Mouse (Mus musculus) Patski (cell line): ENCODE measurements around the gene Mllt6. TPM values are rescaled to one million over a fixed set of nuclear protein-coding genes. Genes with fewer than 3 reads are reported as not detected.
"Not testable (repeated sequence)": the region's sequence is repeated elsewhere in the genome, so short reads cannot be mapped to it uniquely, and the experiment has no call there.

Experiments
- ATAC-seq: fragments of 100-300 bp; one replicate; pipeline ENCODE4 v1.8.0; 2021
- CTCF ChIA-PET: fragments of 350-600 bp; sonication (Branson Sonifier 250); formaldehyde crosslinking; loops from one replicate; lab custom pipeline; 2022; ENCODE audit warnings: inconsistent platforms; lab: Charles Lee
- POLR2A ChIA-PET: fragments of 350-600 bp; sonication (Branson Sonifier 250); formaldehyde crosslinking; loops from one replicate; lab custom pipeline; 2022; ENCODE audit warnings: antibody characterized with exemption, inconsistent platforms; lab: Charles Lee
- DNase-seq: peaks from one replicate; pipeline ENCODE4 v3.0.0-alpha.2; 2011; ENCODE audit warnings: low read depth, low spot score
- H3K27me3 ChIP-seq: fragments of 371-371 bp; one replicate; pipeline ENCODE4 v1.5.1; 2021
- CTCF ChIP-seq: fragments of 100-300 bp; IDR thresholded peaks from one replicate; pipeline ENCODE4 v1.5.1; 2021
- in situ Hi-C: fragments of 300-500 bp; cut with MboI; formaldehyde crosslinking; loops from 3 replicates; pipeline ENCODE4 v1.11.1; 2018; ENCODE audit warnings: low pct_unique_long_range_greater_than_20kb, mixed read lengths
- polyA plus RNA-seq: library from polyadenylated mRNA; unstranded; gene quantifications from one replicate; pipeline ENCODE4 v1.2.3, GENCODE M21; 2021

The Mllt6 gene
- polyA plus RNA-seq, 1 experiment from 2014 or later = 28.1 TPM

DNA sequence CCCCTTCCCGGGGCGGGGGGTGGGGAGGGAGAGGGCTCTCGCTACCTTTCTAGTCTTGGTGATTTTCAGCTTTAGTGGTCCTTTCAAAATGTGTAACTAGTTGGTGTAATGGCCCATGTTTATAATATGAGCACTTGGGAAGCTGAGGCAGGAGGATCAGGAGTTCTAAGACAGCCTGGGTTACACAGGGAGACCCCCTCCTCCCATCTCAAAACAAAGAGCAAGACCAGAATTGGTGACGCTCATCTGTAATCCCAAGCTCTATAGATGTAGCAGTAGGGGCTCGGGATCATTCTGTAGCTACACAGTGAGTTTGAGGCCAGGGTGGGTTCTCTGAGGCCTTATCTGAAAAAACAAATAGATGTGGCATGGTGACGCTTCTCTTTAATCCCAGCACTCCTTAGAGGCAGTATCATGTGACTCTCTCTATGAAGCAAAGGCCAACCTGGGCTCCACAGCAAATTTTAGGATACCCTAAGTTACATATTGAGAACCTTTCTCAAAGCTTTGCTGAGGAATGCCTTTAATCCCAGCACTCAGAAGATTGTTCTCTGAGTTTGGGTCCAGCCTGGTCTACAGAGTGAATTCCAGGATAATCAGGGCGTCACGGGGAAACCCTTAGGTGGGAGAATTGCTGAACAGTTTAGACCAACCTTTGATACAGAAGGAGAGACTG is 19.7 kb upstream of the Mllt6 start:
- ChIA-PET CTCF (interaction anchor here (1.7 to 2.0 kb wide), 2 partner anchors 50 to 56 kb away, joined by 11 to 13 read pairs; partner anchors contain the start of gene Pcgf2), POLR2A (no interaction called here)
- DNase-seq (no peak), ATAC-seq (no peak)
- peaks cover 5% of the 10 kb centered on the region for H3K27me3 ChIP-seq
- in situ Hi-C loops = no loop called here
- TF ChIP-seq CTCF = no peak

DNA sequence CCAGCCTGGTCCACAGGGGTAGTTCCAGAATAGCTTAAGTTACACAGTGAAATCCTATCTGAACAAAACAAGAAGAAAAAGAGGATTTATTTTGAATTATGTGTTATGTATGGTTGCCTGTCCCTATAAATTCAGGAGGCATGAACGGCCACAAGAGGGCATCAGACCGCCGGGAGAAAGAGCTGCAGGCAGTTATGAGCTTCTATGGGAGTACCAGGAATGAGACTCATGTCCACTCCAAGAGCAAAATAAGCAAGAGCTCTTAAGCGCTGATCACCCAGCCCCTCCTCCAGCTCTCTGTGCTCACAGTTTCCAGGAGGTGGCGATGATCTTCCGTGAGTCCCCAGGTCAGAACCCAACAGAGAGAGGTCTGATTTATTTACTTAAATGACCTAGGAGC is 18.4 kb upstream of the Mllt6 start:
- peak; percentile 85 for TF ChIP-seq CTCF
- peaks cover 5% of the 10 kb centered on the region for H3K27me3 ChIP-seq
- ATAC-seq (no peak), DNase-seq (no peak)
- CTCF ChIA-PET = interaction anchor here (0.8 to 2.0 kb wide), 12 partner anchors 9 to 91 kb away, joined by 3 to 13 read pairs (median 4); partner anchors contain the start of genes Mllt6 and Pcgf2
- POLR2A ChIA-PET = interaction anchor here (0.7 kb wide), 1 partner anchor 15 kb away, joined by 3 read pairs; no protein-coding TSS in a partner anchor
- in situ Hi-C loops = loop anchor here (5.0 kb wide), 1 partner anchor 52 kb away; no protein-coding TSS in a partner anchor

DNA sequence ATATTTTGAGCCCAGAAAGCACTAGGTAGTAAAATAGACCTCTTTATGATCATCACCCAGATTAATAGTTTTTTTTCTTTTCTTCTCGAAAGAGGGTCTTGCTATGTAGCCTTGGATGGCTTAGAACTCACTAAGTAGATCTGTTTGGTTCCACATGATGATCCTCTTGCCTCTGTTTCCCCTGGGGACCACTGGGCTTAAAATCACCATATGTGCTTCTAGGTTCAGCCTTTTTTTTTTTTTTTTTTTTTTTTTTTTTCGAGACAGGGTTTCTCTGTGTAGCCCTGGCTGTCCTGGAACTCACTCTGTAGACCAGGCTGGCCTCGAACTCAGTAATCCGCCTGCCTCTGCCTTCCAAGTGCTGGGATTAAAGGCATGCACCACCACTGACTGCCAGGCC is 14.7 kb upstream of the Mllt6 start:
- DNase-seq, ATAC-seq, CTCF ChIA-PET, POLR2A ChIA-PET, H3K27me3 ChIP-seq: not testable (repeated sequence)
- in situ Hi-C loops = loop anchor here (5.0 kb wide), 1 partner anchor 49 kb away; no protein-coding TSS in a partner anchor

DNA sequence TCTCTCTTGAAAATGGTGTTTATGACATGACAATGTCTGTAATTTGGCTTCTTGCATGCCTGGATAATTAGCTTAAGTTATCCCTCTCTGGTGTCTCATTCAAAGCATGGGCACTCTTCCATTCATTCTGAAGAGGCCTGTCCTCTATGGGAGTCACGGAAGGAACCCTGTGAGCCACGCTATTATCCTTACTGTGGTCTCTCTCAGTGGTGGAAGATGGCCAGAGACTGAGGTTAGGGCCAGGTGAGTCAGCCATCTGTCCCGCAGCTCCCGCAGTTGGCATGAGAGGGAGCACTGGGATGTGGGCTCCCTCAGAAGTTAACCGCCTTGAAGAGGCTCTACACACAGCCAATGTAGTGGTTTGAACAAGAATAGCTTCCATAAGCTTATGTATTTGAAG is 12.9 kb upstream of the Mllt6 start:
- POLR2A ChIA-PET = interaction anchor here (1.5 kb wide), 1 partner anchor 11 kb away, joined by 3 read pairs; no protein-coding TSS in a partner anchor

DNA sequence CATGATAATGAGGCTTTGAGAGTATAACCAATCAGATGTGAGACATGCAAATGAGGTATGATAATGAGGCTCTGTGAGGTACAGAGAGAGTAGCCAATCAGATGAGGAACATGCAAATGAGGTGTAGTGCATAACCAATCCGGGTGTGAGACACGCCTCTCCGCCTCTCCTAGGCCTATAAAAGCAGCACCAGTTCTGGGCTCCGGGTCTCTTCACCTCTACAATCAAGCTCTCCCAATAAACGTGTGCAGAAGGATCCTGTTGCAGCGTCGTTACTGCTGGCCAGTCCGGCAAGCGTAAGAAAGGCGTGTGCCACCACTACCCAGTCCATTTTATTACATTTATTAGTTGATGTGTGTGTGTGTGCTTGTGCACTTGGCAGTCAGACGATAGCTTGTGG is 9.8 kb upstream of the Mllt6 start:
- POLR2A ChIA-PET, H3K27me3 ChIP-seq, DNase-seq, ATAC-seq, in situ Hi-C loops: not testable (repeated sequence)
- CTCF ChIA-PET = interaction anchor here (2.1 kb wide), 1 partner anchor 8 kb away, joined by 6 read pairs; no protein-coding TSS in a partner anchor

More for the DNA sequence above, 12.9 kb upstream of the Mllt6 start:
- CTCF ChIA-PET = interaction anchor here (1.3 kb wide), 1 partner anchor 48 kb away, joined by 3 read pairs; no protein-coding TSS in a partner anchor
- ATAC-seq (peak; percentile 39), DNase-seq (peak; percentile 55)
- TF ChIP-seq CTCF = no peak
- in situ Hi-C loops = no loop called here
- no peaks in the 10 kb centered on the region for H3K27me3 ChIP-seq

DNA sequence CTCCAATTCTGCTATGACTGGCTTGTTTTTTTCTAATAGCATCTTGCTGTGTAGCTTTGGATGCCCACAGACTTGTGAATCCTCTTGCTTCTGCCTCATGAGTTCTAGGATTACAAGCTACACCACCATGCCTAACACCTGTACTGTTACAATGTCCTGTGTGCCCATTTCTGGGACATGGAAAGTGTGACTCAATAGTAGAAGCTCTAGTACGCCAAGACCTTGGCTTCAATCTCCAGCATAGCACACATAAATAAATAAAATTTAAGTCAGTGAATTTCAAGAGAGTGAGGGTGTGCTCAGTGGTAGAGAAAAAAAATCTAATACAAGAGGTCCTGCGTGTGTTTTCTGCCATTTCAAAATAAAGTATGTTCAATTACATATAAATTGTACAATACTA is 9.0 kb upstream of the Mllt6 start:
- POLR2A ChIA-PET = no interaction called here
- no peaks in the 10 kb centered on the region for H3K27me3 ChIP-seq
- DNase-seq (no peak), ATAC-seq (no peak)
- CTCF ChIA-PET = interaction anchor here (1.0 to 2.1 kb wide), 2 partner anchors 9 to 35 kb away, joined by 3 to 6 read pairs; no protein-coding TSS in a partner anchor
- TF ChIP-seq CTCF = no peak
- in situ Hi-C loops = no loop called here

DNA sequence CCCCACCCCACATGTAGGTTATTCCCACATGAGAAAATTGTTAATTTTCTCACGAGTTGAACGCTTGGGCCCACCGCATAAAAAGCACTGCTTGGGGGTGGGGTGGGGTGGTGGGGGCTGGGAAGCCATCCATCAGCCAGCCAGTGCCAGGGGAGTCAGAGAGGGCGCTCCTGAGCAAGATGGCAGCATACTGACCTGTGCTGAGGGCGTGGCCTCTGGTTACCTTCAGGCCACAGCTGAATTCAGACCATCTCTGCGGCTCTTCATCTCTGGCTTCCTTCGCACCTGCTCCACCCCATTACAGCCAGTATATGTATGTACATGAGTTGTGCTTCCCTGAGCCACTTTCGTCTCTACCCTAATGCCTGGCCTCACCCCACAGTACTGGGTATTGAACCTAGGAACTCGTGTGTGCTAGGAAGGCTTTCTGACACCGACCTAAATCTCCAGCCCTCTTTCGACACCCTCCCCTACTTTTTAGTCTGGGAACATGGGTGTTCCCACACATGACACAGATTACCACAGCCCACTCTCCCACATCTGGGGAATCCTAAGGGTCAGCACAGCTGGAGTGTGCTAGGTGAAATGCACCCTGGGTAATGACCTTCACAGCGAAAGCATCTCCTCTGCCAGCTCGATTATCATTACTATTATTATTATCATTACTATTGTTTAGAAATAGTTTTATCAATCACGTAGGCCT is 6.8 kb upstream of the Mllt6 start:
- no peak for DNase-seq
- ChIA-PET CTCF (interaction anchor here (1.3 kb wide), 1 partner anchor 19 kb away, joined by 3 read pairs; no protein-coding TSS in a partner anchor), POLR2A (interaction anchor here (0.8 kb wide), 1 partner anchor 151 kb away, joined by 3 read pairs; no protein-coding TSS in a partner anchor)
- TF ChIP-seq CTCF = no peak
- in situ Hi-C loops = no loop called here
- no peaks in the 10 kb centered on the region for H3K27me3 ChIP-seq
- ATAC-seq = no peak

DNA sequence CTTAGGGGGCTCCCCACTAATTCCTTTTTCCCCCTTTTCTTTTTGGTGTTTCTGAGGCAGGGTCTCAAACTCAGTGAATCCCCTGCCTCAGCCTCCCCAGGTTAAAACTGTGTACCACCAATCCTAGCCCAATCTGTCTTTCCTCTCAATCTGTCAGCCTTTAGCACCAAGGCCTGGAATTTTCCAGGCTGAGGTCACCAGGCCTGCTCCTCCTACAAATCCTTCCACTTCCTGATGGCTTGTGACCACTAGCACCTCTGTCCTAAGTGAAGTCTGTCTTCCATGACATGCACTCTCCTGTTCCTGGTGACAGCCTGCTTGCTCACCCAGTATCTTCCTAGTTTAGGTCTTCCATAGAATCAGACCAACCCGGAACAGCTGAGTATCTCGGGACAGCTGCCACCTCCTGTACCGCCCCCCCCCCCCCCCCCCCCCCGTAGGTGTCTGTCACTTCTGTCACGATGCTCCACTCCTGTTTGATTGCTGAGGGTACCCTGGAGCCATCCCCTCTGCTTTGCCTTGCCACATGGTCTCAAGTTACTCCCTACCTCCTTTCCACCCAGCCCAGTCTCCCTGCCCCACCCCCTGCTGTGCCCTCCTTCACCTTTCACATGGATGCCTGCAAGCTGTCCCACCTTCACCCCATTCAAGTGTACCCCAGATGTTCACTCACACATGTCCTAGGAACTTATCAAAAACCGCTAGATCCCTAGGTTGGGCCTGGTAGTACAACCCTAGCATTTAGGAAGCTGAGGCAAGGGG is 5.8 kb upstream of the Mllt6 start:
- POLR2A ChIA-PET = interaction anchor here (0.8 to 1.6 kb wide), 2 partner anchors 27 to 150 kb away, joined by 3 to 4 read pairs; no protein-coding TSS in a partner anchor
- in situ Hi-C loops = no loop called here
- CTCF ChIA-PET = interaction anchor here (0.9 to 1.3 kb wide), 3 partner anchors 11 to 18 kb away, joined by 3 to 5 read pairs (median 3); no protein-coding TSS in a partner anchor
- no peak for TF ChIP-seq CTCF
- H3K27me3 ChIP-seq = no peaks in the 10 kb centered on the region
- no peak for ATAC-seq
- no peak for DNase-seq

DNA sequence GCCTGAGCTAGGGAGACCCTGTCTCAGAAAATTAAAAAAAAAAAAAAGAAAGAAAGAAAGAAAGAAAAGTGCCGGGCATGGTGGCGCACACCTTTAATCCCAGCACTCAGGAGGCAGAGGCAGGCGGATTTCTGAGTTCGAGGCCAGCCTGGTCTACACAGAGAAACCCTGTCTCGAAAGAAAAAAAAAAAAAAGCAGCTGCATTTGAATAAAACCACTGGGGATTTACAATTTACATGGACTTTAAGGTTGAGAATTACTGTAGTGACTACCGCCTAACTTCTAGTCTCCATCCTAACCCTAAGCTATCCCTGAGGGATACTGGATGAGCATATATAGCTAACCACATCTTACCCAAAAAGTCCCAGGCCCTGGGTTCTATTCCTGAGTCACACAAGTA is 5.2 kb upstream of the Mllt6 start:
- POLR2A ChIA-PET = interaction anchor here (1.6 kb wide), 1 partner anchor 26 kb away, joined by 4 read pairs; no protein-coding TSS in a partner anchor
- in situ Hi-C loops, ATAC-seq, H3K27me3 ChIP-seq, DNase-seq: not testable (repeated sequence)
- CTCF ChIA-PET = interaction anchor here (0.9 to 1.3 kb wide), 2 partner anchors 12 to 13 kb away, joined by 3 to 5 read pairs; no protein-coding TSS in a partner anchor
